Mouse (Mus musculus): ENCODE results near the gene Atp1a4.

DNA sequence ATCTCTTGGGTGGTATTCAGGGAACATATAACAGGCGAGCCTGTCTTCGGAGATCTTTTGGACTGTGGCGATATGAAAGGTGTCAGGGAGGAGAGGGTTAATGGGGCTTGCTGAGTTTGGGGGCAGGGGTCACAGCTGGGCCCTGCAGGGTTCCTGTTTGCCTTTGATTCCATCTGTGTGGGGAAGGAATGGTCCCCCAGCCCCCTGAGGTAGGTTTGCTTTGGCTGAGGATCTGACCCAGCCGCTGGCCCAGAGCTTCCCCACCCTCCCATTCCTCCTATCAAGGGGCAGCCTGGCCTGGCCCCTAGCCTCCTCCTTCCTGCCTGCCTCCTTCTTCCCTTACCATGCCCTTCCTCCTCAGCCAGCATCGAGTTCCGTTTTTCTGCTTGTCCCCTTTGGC, 44.6 kb upstream of the Atp1a4 start:
- TF ChIP-seq POLR2A (IDR thresholded peaks at IDR 0.05; ENCODE audit: borderline replicate concordance, extremely low read depth, insufficient read depth, insufficient read length, poor library complexity, severe bottlenecking) (no peak), CTCF (IDR thresholded peaks at IDR 0.05; ENCODE audit: borderline replicate concordance, extremely low read depth, insufficient read depth, insufficient read length) (no peak)

Measured in brain, embryonic 14.5 days (tissue).